Mouse (Mus musculus) intestine, embryonic 16.5 days (tissue): ENCODE measurements around the gene Mtrr. TPM values are rescaled to one million over a fixed set of nuclear protein-coding genes. Genes with fewer than 3 reads are reported as not detected.
"Not testable (repeated sequence)": the region's sequence is repeated elsewhere in the genome, so short reads cannot be mapped to it uniquely, and the experiment has no call there.

Experiments used
- ATAC-seq: fragments of 200-750 bp; cut with Nextera tagmentation; 2 replicates; pipeline ENCODE4 v1.8.0; 2017; ENCODE audit warnings: moderate TSS enrichment, moderate library complexity
- H3K27ac ChIP-seq: fragments of 300-500 bp; sonication (generic); 2 replicates; pipeline ENCODE4 v1.5.1; 2014; ENCODE audit warnings: mild to moderate bottlenecking, low read length
- H3K27me3 ChIP-seq: fragments of 300-500 bp; sonication (generic); replicated peaks from 2 replicates; pipeline ENCODE4 v1.6.1; 2014; ENCODE audit warnings: low read length, control low read depth, mixed read lengths; ENCODE audit not compliant: control insufficient read depth, insufficient read depth
- H3K36me3 ChIP-seq: fragments of 300-500 bp; sonication (generic); 2 replicates; pipeline ENCODE4 v1.6.1; 2014; ENCODE audit warnings: low read length, control low read depth; ENCODE audit not compliant: control insufficient read depth, insufficient read depth
- H3K4me1 ChIP-seq: fragments of 300-500 bp; sonication (generic); 2 replicates; pipeline ENCODE4 v1.6.1; 2014; ENCODE audit warnings: low read length, control low read depth, mixed read lengths; ENCODE audit not compliant: control insufficient read depth, insufficient read depth
- H3K4me2 ChIP-seq: fragments of 300-500 bp; sonication (generic); 2 replicates; pipeline ENCODE4 v1.6.1; 2014; ENCODE audit warnings: low read depth, low read length, control low read depth
- H3K4me3 ChIP-seq: fragments of 300-500 bp; sonication (generic); 2 replicates; pipeline ENCODE4 v1.5.1; 2014; ENCODE audit warnings: mild to moderate bottlenecking, low read length
- H3K9ac ChIP-seq: fragments of 300-500 bp; sonication (generic); 2 replicates; pipeline ENCODE4 v1.6.1; 2014; ENCODE audit warnings: low read depth, low read length
- H3K9me3 ChIP-seq: fragments of 300-500 bp; sonication (generic); 2 replicates; pipeline ENCODE4 v1.6.1; 2016; ENCODE audit warnings: low read length, control low read depth; ENCODE audit not compliant: control insufficient read depth
- WGBS: fragments of 180-500 bp; shearing (Covaris S2); extraction: QIAGEN DNeasy Blood & Tissue Kit; methylation state at CpG from one replicate; pipeline ENCODE4 v1.1.7; 2014; 5-methylcytosine and 5-hydroxymethylcytosine counted together
- polyA plus RNA-seq: library from polyadenylated mRNA; unstranded; fragments of >200 nt; fragmentation: Nextera tagmentation; extraction: Ambion mirVana; gene quantifications from 2 replicates; pipeline ENCODE4 v1.2.1, GENCODE M21; 2015

The Mtrr gene
- polyA plus RNA-seq, 1 experiment from 2014 or later, result 14.6 TPM

DNA sequence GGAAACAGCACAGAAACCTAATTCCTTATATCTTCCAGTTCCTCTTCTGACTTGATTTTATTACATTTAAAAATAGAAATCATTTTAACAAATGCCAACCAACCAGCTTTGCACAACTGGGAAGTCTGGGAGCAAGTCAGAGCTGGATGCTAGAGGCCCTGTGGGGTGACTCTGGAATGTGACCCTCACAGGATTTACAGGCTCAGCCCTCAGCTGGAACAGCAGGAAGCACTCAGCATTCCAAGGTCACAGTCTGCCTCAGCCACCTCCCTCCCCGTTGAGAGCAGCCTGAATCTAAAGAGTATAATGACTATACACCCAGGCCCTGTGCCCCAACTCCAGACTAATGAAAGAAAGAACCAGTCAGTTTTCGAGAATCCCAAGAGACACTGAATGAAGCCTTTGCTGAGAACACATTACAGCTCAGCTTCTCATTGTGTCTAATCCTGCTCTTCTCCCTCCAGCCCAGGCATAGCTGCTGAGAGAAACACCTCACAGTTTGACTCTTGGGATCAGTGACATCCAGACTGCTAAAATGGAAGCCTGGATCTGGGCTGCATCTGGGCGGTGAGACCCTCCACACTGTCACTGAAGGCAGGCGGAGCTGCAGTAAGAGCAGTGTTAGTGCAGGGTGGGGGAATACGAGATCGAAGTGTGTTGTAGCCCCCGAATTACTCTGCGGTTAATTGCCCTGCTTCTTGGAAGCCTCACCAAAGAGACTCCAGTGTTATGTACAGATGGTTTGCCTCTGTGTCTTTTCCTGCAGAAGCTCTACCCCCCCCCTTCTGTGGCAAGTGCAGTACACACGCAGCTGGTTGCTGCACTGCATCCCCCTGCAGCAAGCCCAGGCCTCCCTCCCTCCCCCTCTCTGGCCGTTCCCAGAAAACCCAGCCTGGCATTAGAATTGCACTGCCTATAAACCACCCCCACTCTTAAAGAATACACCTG is 8.7 kb downstream of the Mtrr start:
- no peak overlapping the region for H3K4me3 ChIP-seq
- peak overlapping the region; percentile 73 for H3K27ac ChIP-seq
- H3K27me3 ChIP-seq, result no peaks in the 10 kb centered on the region
- H3K9ac ChIP-seq, result 0 out of 2 replicates have a peak overlapping the region, but pooled peaks have one; percentile 27
- no peak overlapping the region for H3K4me2 ChIP-seq
- 0 out of 2 replicates have a peak, but pooled peaks cover 6% of the 10 kb centered on the region for H3K36me3 ChIP-seq
- H3K9me3 ChIP-seq, result no peaks in the 10 kb centered on the region
- ATAC-seq, result peak; percentile 84
- H3K4me1 ChIP-seq, result peaks cover 10% of the 10 kb centered on the region
- WGBS, result 41% methylated on average over 10 of the region's 10 CpGs

DNA sequence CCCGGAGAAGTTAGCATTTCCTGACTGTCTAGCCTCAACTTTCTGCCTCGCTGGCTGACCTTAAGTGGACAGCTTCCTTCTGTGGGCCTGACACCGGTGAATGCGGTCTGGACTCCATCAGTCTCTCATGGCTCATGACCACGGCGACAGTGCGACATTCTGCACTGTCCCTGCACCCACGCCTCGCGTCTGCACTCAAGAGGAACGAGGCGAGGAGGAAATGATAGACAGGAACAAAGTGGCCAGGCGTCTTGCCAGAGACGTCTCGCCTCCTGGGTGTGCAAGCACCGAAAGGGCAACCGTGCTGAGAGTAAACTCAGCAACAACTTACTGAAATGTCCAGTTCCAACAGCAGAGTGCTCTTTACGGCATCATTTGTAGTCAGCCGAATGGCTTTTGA is 9.7 kb downstream of the Mtrr start:
- WGBS, result 74% methylated on average over 19 of the region's 19 CpGs
- H3K9ac ChIP-seq, result no peak overlapping the region
- H3K4me2 ChIP-seq, result no peak overlapping the region
- no peaks in the 10 kb centered on the region for H3K9me3 ChIP-seq
- ATAC-seq, result no peak
- H3K4me1 ChIP-seq, result peaks cover 10% of the 10 kb centered on the region
- no peaks in the 10 kb centered on the region for H3K27me3 ChIP-seq
- no peak overlapping the region for H3K4me3 ChIP-seq
- H3K27ac ChIP-seq, result no peak overlapping the region
- H3K36me3 ChIP-seq, result 0 out of 2 replicates have a peak, but pooled peaks cover 6% of the 10 kb centered on the region

DNA sequence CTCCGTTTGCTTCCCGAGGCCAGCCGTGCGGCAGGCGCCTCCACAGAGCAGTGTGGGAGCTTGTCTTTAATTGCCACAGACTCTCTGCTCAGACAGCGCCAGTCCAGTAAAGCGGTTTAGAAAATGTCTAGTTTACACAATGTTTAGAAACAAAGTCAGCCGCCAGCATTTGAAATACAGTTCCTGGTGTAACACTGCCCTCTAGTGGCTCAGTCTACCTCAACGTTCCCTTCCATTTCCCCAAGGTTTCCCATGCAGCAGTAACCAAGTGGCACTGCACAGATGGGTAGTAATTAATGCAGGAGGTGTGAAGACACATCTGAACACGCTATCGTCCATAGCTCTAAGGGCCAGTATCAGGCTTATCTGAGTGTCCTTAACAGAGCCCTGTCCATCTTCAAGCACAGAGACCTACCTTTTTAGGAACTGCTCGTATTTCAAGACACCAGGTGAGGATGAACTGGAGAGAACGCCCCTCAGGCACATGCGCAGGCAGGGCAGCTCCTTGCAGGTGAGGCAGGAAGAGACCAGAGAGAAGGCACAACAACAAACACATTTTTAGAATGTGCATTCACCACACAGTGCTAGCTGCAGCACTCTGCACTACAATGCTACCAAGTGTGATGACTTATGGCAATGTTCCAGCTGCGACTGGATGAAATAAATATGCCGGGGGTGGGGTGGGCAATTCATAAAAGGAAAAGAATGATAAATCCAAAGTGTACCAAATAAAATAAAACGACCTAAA is 12.2 kb downstream of the Mtrr start:
- Histone ChIP-seq H3K27me3 (no peaks in the 10 kb centered on the region), H3K27ac (no peak overlapping the region), H3K36me3 (0 out of 2 replicates have a peak, but pooled peaks cover 3% of the 10 kb centered on the region), H3K9me3 (no peaks in the 10 kb centered on the region), H3K9ac (no peak overlapping the region), H3K4me3 (no peak overlapping the region), H3K4me1 (peaks cover 10% of the 10 kb centered on the region), H3K4me2 (no peak overlapping the region)
- 59% methylated on average over 17 of the region's 17 CpGs for WGBS
- peak; percentile 26; the same call in 1 of the 2 replicates for ATAC-seq

DNA sequence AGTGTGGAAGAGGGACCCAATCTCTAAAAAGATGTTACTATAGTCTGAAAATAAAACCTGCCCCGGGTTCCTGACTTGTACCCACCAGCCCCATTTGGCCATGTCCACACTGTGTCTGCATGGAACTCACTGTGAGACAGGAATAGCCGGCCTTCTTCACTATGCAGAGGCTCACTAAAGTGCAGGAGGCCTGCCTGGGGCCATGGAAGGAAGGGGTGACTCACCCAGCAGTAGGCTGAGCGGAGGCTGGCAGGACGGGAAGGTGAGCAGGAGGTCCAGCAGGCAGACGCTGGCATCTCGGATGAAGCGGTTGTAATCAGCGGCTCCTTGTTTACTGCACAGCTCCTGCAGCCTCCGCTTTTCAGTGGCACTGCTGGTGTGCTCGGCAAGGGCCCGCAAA is 13.4 kb downstream of the Mtrr start:
- ATAC-seq, result no peak
- Histone ChIP-seq H3K4me1 (peaks cover 6% of the 10 kb centered on the region), H3K9ac (no peak overlapping the region), H3K4me3 (no peak overlapping the region), H3K9me3 (no peaks in the 10 kb centered on the region), H3K36me3 (peaks cover 13% of the 10 kb centered on the region), H3K27ac (no peak overlapping the region), H3K27me3 (no peaks in the 10 kb centered on the region), H3K4me2 (no peak overlapping the region)
- WGBS, result 92% methylated on average over 11 of the region's 11 CpGs

DNA sequence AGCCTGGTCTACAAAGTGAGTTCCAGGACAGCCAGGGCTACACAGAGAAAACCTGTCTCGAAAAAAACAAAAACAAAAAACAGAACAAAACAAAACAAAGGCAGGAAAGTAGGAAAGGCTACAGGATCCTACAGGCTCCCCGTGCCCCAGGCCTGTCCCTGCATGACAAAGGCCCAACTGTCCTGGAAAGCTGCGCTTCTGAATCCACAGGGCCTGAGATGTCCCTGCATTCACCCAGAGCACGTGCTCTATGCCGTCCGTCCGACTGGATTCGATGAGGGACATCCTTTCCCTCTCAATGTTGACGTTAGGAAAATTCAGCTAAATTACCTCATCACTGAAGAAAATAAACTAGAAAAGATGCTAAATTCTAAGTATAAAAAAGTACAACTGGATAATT is 13.8 kb downstream of the Mtrr start:
- H3K9ac ChIP-seq, result no peak overlapping the region
- no peak overlapping the region for H3K4me3 ChIP-seq
- no peak for ATAC-seq
- H3K36me3 ChIP-seq, result peaks cover 15% of the 10 kb centered on the region
- H3K27me3 ChIP-seq, result no peaks in the 10 kb centered on the region
- no peaks in the 10 kb centered on the region for H3K9me3 ChIP-seq
- H3K27ac ChIP-seq, result no peak overlapping the region
- 94% methylated on average over 9 of the region's 9 CpGs for WGBS
- no peak overlapping the region for H3K4me2 ChIP-seq
- H3K4me1 ChIP-seq, result peaks cover 2% of the 10 kb centered on the region

DNA sequence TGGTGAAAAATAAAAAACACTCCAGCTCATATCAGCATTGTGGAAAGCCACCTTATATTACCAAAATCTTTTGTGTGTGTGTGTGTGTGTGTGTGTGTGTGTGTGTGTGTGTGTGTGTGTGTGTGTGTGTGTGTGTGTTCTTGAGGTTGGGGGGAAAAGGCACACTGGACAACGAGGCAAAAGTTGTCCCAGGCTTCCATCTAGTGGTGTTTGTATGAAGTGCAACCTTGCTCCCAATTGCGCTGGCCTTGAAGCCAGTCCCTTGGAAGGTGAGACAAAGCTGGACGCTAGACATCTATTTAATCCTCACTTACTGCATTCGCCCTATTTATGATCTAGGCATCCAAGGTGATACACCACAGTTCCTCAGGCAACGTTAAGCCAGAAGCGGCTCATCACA is 28.6 kb downstream of the Mtrr start:
- ATAC-seq, H3K27ac ChIP-seq, H3K4me2 ChIP-seq, H3K4me3 ChIP-seq, H3K27me3 ChIP-seq, H3K9me3 ChIP-seq, H3K4me1 ChIP-seq, H3K36me3 ChIP-seq, H3K9ac ChIP-seq: not testable (repeated sequence)
- WGBS, result 19% methylated on average over 4 of the region's 6 CpGs

Other genes starting within 250 kb of the Mtrr start
- 33.1 and 33.7 TPM in 2 replicates for gene Fastkd3, start 85 bp upstream of the Mtrr start, polyA plus RNA-seq
- gene 1700001L19Rik, start 15.3 kb upstream of the Mtrr start, polyA plus RNA-seq, result 0.17 and 0.45 TPM in 2 replicates